Mouse (Mus musculus): Measurements from ENCODE around the gene Tmem178b.

- TF ChIP-seq CTCF (IDR thresholded peaks at IDR 0.05; ENCODE audit: insufficient read depth, low read depth, low read length) (no peak), POLR2A (IDR thresholded peaks at IDR 0.05; ENCODE audit: insufficient read depth, low read depth, low read length) (no peak)
These were observed 376.9 kb downstream of the Tmem178b start for GRCm38 (mm10) chr6:40249939-40250338.

All from olfactory bulb, adult 2 months (tissue).